Mouse (Mus musculus) embryonic facial prominence, embryonic 13.5 days (tissue): ENCODE data around the gene Rrp9. TPM values are rescaled to one million over a fixed set of nuclear protein-coding genes. Genes with fewer than 3 reads are reported as not detected.
A peak's percentile ranks its signal among the peaks of the same experiment; 100 is the strongest.

ENCODE experiments used
- ATAC-seq: fragments of 200-750 bp; cut with Nextera tagmentation; 2 replicates; pipeline ENCODE4 v1.8.0; 2017; ENCODE audit warnings: low read depth; ENCODE audit not compliant: insufficient number of reproducible peaks, insufficient read depth, low FRiP score, low TSS enrichment
- H3K27ac ChIP-seq: fragments of 300-500 bp; sonication (generic); 2 replicates; pipeline ENCODE4 v1.5.1; 2015; ENCODE audit warnings: moderate library complexity, mild to moderate bottlenecking, inconsistent platforms
- H3K27me3 ChIP-seq: fragments of 300-500 bp; sonication (generic); 2 replicates; pipeline ENCODE4 v1.6.1; 2015; ENCODE audit warnings: mild to moderate bottlenecking, inconsistent platforms
- H3K36me3 ChIP-seq: fragments of 300-500 bp; sonication (generic); 2 replicates; pipeline ENCODE4 v1.6.1; 2015; ENCODE audit warnings: mild to moderate bottlenecking, inconsistent platforms
- H3K4me1 ChIP-seq: fragments of 300-500 bp; sonication (generic); 2 replicates; pipeline ENCODE4 v1.6.1; 2015; ENCODE audit warnings: inconsistent platforms
- H3K4me2 ChIP-seq: fragments of 300-500 bp; sonication (generic); 2 replicates; pipeline ENCODE4 v1.6.1; 2015; ENCODE audit warnings: moderate library complexity, mild to moderate bottlenecking, inconsistent platforms
- H3K4me3 ChIP-seq: fragments of 300-500 bp; sonication (generic); 2 replicates; pipeline ENCODE4 v1.5.1; 2015; ENCODE audit warnings: mild to moderate bottlenecking, inconsistent platforms
- H3K9ac ChIP-seq: fragments of 300-500 bp; sonication (generic); 2 replicates; pipeline ENCODE4 v1.6.1; 2015; ENCODE audit warnings: mild to moderate bottlenecking, inconsistent platforms
- H3K9me3 ChIP-seq: fragments of 300-500 bp; sonication (generic); 2 replicates; pipeline ENCODE4 v1.6.1; 2016; ENCODE audit warnings: inconsistent platforms
- WGBS: fragments of 180-500 bp; shearing (Covaris S2); methylation state at CpG from one replicate; pipeline ENCODE4 v1.1.7; 2015; ENCODE audit warnings: mixed read lengths; 5-methylcytosine and 5-hydroxymethylcytosine counted together
- polyA plus RNA-seq: library from polyadenylated mRNA; unstranded; fragments of >200 nt; fragmentation: Nextera tagmentation; extraction: Ambion mirVana; gene quantifications from 2 replicates; pipeline ENCODE4 v1.2.1, GENCODE M21; 2015

Rrp9 gene
- 43.9 and 49.8 TPM in 2 replicates for polyA plus RNA-seq

DNA sequence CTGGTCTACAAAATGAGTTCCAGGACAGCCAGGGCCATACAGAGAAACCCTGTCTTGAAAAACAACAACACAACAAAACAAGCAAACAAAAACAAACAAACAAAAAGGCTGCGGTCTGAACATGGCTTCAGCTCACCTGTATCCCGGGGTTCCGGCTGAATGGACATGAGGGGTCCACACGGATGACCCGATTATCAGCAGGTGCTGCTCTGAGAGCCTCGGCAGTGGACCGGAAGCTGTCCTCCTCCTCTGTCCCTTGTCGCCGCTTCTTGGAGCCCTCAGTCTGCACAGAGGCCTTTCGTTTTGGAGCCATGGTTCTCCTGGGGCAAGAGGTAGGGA is at the start of gene Rrp9:
TSS of gene Rrp9 (plus strand) at position 301 of the 339 bp plus-strand sequence.
- no peak for ATAC-seq
- H3K36me3 ChIP-seq, result peaks cover 12% of the 10 kb centered on the region
- no peaks in the 10 kb centered on the region for H3K27me3 ChIP-seq
- 86% methylated on average over 10 of the region's 10 CpGs for WGBS
- H3K4me3 ChIP-seq, result peak within 1 kb of the TSS; percentile 77
- H3K4me2 ChIP-seq, result peak within 1 kb of the TSS; percentile 95
- H3K27ac ChIP-seq, result peak within 1 kb of the TSS; percentile 85
- peaks cover 58% of the 10 kb centered on the region for H3K4me1 ChIP-seq
- H3K9ac ChIP-seq, result peak within 1 kb of the TSS; percentile 61
- no peaks in the 10 kb centered on the region for H3K9me3 ChIP-seq

DNA sequence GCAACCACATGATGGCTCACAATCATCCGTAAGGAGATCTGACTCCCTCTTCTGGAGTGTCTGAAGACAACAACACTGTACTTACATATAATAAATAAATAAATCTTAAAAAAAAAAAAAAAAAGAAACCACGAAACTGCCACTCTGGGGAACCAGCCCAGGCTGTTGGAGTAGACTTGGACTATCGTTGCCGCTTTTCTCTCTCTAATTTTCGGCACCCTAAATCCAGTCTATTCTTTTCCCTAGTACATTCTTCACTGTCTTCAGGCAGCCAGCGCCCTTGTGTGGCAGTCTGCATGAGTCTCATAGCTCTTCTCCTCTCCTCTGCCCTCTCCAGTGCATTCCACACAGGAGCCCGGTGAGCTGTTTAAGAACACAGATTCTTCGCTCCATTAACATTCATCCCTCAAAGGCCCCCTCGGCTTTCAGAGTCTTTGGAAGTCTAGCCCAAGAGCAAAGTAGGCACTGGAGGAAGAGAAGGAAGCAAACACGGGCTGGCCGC is 47.0 kb upstream of the Rrp9 start:
- Histone ChIP-seq H3K4me1 (peaks cover 13% of the 10 kb centered on the region), H3K27me3 (no peaks in the 10 kb centered on the region), H3K36me3 (peaks cover 31% of the 10 kb centered on the region), H3K9ac (peak overlapping the region; percentile 75), H3K4me2 (peak overlapping the region; percentile 78), H3K9me3 (no peaks in the 10 kb centered on the region), H3K27ac (peak overlapping the region; percentile 98), H3K4me3 (peak overlapping the region; percentile 64)
- ATAC-seq, result peak; percentile 45
- 17% methylated on average over 11 of the region's 11 CpGs for WGBS

DNA sequence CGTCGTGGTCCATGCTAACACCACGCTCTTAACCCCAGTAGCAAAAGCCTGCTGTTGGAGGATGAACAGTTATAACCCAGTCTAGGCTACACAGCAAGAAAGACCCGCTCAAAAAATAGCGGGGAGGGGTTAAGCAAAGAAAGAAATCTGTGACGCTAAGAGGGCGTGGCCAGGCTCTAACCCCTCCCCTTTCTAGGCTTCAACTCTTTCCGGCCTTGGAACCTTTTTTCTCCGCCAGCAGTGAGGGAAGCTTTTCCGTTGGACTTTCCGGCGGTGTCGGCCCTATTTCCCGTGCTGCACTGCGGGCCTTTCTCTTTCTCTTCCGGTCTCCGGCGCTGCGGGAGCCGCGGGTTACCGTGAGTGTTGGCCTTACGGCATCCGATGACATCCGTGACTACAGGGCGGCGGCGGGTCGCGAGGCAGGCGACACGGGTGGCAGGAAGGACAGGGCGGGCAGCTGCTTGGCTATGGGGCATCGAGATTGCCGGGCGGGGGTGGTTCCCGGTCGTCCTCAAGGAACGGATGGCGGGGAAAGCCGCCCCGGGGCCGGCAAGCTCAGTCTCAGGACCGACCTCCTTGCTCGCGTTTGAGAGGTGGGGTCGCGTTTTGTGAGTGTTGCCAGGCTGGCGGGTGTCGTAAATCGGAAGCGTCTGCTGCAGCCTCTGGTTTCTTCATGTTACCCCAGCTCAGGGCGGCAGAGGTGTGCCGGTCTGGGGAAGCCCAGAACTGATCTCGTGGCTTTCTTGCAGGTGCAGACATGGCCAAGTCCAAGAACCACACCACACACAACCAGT is 46.3 kb upstream of the Rrp9 start, which contains the start of gene Rpl29:
TSS of gene Rpl29 (plus strand) at position 234 of the 794 bp plus-strand sequence.
- WGBS, result under 1% methylated on average over 55 of the region's 55 CpGs
- Histone ChIP-seq H3K4me3 (peak within 1 kb of the TSS; percentile 64), H3K4me2 (peak within 1 kb of the TSS; percentile 78), H3K9me3 (no peaks in the 10 kb centered on the region), H3K27ac (peak within 1 kb of the TSS; percentile 98), H3K9ac (peak within 1 kb of the TSS; percentile 98), H3K27me3 (no peaks in the 10 kb centered on the region), H3K36me3 (peaks cover 37% of the 10 kb centered on the region), H3K4me1 (peaks cover 13% of the 10 kb centered on the region)
- peak; percentile 87 for ATAC-seq

DNA sequence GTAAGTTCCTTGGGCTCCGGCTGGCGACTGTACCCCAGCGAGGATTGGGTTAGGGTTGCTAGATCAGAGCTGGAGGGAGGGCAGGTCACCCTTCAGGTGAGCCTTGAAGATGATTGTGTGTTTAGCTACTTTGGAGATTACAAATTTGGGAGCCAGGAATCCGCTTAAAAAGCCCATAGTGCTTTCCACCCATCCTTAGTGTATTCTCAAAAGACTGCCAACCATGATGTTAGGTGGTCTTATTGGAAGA is 45.8 kb upstream of the Rrp9 start:
- peak overlapping the region; percentile 64 for H3K4me3 ChIP-seq
- peak overlapping the region; percentile 78 for H3K4me2 ChIP-seq
- H3K27me3 ChIP-seq, result no peaks in the 10 kb centered on the region
- H3K9ac ChIP-seq, result peak overlapping the region; percentile 98
- H3K9me3 ChIP-seq, result no peaks in the 10 kb centered on the region
- peak overlapping the region; percentile 98 for H3K27ac ChIP-seq
- H3K36me3 ChIP-seq, result peaks cover 41% of the 10 kb centered on the region
- 2% methylated on average over 4 of the region's 4 CpGs for WGBS
- H3K4me1 ChIP-seq, result peaks cover 13% of the 10 kb centered on the region
- ATAC-seq, result no peak

DNA sequence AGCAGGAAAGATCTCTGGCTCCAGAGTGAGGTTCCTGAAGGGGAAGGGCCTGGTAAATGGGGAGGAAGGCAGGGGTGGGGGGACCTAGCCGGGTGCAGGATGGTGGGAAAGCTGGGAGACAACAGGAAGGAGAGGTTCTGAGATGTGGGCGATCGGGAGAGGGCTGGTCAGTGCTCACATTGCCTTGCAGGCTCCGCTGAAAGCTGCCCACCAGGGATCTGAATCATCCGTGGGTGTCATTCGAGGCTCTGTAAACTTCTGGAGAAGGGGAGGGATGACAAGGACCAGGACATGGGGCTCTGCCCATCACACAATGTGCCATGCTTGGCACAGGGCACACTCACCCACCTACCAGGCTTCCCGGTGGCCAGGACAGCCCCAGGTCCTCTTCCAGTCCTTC is 42.4 kb upstream of the Rrp9 start:
- 73% methylated on average over 7 of the region's 7 CpGs for WGBS
- no peak for ATAC-seq
- H3K9me3 ChIP-seq, result no peaks in the 10 kb centered on the region

DNA sequence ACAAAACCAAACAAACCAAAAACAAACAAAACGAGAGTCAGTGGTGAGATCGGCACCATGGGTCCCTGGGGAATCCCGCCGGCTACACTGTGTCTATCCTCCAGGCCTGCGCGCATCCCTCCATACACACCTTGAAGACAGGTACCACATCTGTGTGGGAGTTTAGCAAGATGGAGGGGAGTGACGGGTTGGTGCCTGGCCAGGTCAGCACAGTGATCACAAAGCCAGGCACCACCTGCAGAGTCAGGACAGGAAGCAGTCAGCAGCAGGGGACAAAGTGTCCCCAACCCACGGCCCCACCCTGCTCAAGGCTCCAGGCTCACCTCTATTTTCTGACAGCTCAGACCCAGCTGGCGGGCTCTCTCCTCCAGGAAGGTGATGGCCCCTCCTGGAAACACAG is 39.2 kb upstream of the Rrp9 start:
- Histone ChIP-seq H3K4me2 (peak overlapping the region; percentile 84; the same call in 1 of the 2 replicates), H3K27ac (no peak overlapping the region), H3K9ac (peak overlapping the region; percentile 70; the same call in 1 of the 2 replicates), H3K36me3 (peaks cover 40% of the 10 kb centered on the region), H3K4me3 (no peak overlapping the region), H3K9me3 (no peaks in the 10 kb centered on the region), H3K4me1 (peaks cover 20% of the 10 kb centered on the region), H3K27me3 (no peaks in the 10 kb centered on the region)
- ATAC-seq, result no peak
- WGBS, result 82% methylated on average over 9 of the region's 9 CpGs

More for the DNA sequence above, 42.4 kb upstream of the Rrp9 start:
- Histone ChIP-seq H3K4me1 (peaks cover 23% of the 10 kb centered on the region), H3K4me2 (no peak overlapping the region), H3K27me3 (no peaks in the 10 kb centered on the region), H3K9ac (no peak overlapping the region), H3K4me3 (no peak overlapping the region), H3K36me3 (peaks cover 46% of the 10 kb centered on the region), H3K27ac (peak overlapping the region; percentile 62)

DNA sequence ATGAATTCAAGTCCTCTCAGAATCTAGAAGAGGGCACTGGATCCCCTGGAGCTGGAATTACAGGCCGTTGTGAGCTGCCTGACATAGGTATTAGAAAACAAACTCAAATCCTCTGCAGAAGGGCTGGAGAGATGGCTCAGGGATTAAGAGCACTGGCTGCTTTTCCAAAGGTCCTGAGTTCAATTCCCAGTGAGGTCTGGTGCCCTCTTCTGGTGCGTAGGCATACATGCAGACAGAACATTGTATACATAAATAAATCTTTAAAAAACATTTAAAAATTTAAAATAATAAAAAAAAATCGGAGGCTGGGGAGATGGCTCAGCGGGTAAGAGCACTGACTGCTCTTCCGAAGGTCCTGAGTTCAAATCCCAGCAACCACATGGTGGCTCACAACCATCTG is 33.1 kb upstream of the Rrp9 start:
- no peak overlapping the region for H3K9ac ChIP-seq
- no peak overlapping the region for H3K4me2 ChIP-seq
- H3K27ac ChIP-seq, result no peak overlapping the region
- 77% methylated on average over 5 of the region's 5 CpGs for WGBS
- H3K4me1 ChIP-seq, result peaks cover 29% of the 10 kb centered on the region
- no peak overlapping the region for H3K4me3 ChIP-seq
- no peaks in the 10 kb centered on the region for H3K9me3 ChIP-seq
- peaks cover 4% of the 10 kb centered on the region for H3K36me3 ChIP-seq
- H3K27me3 ChIP-seq, result no peaks in the 10 kb centered on the region
- ATAC-seq, result no peak

DNA sequence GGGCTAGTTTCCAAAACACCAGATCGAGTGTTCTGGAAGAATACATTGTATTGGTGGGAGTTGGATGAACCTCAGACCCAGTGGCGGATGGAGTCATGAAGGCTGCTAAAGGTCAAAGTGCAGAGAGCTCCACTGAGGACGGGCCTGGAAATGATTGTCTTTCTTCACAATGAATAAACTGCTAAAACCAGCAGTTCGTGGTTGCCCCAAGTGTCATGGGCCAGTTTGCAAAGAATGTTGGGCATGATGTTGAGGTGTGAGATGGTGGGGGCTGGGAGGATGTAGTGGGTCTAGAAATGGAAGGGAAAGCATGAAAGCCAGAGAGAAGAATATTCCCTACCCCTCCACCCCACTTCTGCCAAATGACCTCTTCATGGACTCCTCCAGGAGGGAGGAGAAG is 30.9 kb upstream of the Rrp9 start:
- ATAC-seq, result no peak
- Histone ChIP-seq H3K27ac (no peak overlapping the region), H3K4me2 (no peak overlapping the region), H3K4me3 (no peak overlapping the region), H3K36me3 (peaks cover 4% of the 10 kb centered on the region), H3K9me3 (no peaks in the 10 kb centered on the region), H3K4me1 (peaks cover 40% of the 10 kb centered on the region), H3K27me3 (no peaks in the 10 kb centered on the region), H3K9ac (no peak overlapping the region)
- WGBS, result 70% methylated on average over 4 of the region's 4 CpGs

DNA sequence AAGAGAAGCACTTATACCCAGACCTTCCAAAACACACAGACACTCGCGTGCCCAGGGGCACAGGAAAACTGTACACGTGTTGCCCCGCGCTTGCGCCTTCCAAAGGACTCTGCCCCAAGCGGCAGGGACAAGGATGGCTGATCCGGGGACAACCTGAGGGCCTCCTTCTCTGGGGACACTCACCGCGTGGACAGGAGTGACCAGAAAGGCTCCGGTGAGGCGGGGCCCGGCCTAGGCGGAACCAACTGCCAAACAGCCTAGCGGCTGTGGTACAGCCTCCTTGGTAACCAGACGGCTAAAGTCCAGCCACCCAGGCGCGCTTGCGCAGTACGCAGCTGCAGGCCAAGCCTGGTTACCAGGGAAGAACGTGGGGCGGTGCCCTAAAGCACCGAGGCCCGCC is 28.4 kb upstream of the Rrp9 start, which contains the start of the genes Abhd14b and Abhd14a:
TSS of gene Abhd14b (plus strand) at position 112 of the 400 bp plus-strand sequence.
TSS of gene Abhd14a (minus strand) at position 331 of the 400 bp plus-strand sequence.
- peaks cover 65% of the 10 kb centered on the region for H3K4me1 ChIP-seq
- H3K4me2 ChIP-seq, result peak within 1 kb of the TSS; percentile 89
- peak within 1 kb of the TSS; percentile 56 for H3K4me3 ChIP-seq
- H3K9me3 ChIP-seq, result no peaks in the 10 kb centered on the region
- H3K27me3 ChIP-seq, result no peaks in the 10 kb centered on the region
- under 1% methylated on average over 24 of the region's 24 CpGs for WGBS
- peak within 1 kb of the TSS; percentile 81 for H3K27ac ChIP-seq
- peak; percentile 77 for ATAC-seq
- H3K36me3 ChIP-seq, result 0 out of 2 replicates have a peak, but pooled peaks cover 5% of the 10 kb centered on the region
- H3K9ac ChIP-seq, result peak within 1 kb of the TSS; percentile 80

DNA sequence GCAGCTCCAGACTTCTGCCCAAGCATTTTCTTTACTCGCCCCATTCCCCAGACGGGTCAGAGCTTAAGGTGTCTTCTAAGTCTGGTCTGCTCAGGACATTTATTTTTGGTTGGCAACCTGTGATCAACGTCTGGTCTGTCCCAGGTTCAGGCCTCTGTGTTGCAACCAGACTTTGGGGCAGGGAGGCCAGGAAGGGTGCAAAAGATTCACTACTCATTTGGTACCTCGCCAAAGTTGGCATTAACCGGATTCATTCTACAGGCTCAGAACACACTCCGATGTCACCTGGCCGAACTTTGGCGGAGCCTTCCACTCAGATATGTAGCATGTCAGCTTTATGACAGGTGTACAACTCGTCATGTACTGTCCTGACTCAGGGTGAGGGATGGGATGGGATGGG is 27.8 kb upstream of the Rrp9 start:
- H3K27ac ChIP-seq, result peak overlapping the region; percentile 81
- peak overlapping the region; percentile 89 for H3K4me2 ChIP-seq
- peaks cover 71% of the 10 kb centered on the region for H3K4me1 ChIP-seq
- H3K9me3 ChIP-seq, result no peaks in the 10 kb centered on the region
- 0 out of 2 replicates have a peak, but pooled peaks cover 5% of the 10 kb centered on the region for H3K36me3 ChIP-seq
- H3K4me3 ChIP-seq, result peak overlapping the region; percentile 56
- peak overlapping the region; percentile 80; the same call in 1 of the 2 replicates for H3K9ac ChIP-seq
- no peaks in the 10 kb centered on the region for H3K27me3 ChIP-seq
- WGBS, result 35% methylated on average over 9 of the region's 9 CpGs
- no peak; the same call in 1 of the 2 replicates for ATAC-seq

DNA sequence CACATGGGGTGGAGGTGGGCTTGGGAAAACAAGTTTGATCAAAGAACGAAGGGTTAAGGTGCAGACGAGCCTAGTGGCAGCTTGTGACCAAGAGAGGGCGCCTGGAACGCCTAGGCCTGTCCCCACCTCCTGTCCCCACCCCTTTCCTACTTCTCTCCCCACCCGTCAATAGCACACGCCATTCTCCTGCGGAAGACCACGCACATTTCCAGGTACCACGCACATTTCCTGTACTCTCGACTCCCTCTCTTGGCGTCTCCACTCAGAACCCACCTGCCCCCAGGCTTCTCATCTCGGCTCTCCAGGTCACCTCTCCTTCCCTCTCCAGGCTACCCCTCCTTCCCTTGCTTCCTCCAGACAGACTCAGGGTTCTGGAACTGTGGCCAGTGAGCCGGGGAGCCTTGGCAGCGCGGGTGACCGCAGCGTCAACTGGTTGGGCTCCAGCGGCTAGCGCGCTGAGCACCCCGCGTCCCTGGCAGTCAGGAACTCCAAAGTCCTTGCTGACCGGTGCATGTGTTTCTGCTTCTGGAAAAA is 27.2 kb upstream of the Rrp9 start:
- ATAC-seq, result no peak; the same call in 1 of the 2 replicates
- Histone ChIP-seq H3K4me2 (peak overlapping the region; percentile 89), H3K9ac (peak overlapping the region; percentile 80), H3K4me3 (peak overlapping the region; percentile 56), H3K36me3 (0 out of 2 replicates have a peak, but pooled peaks cover 5% of the 10 kb centered on the region), H3K4me1 (peaks cover 75% of the 10 kb centered on the region), H3K27me3 (no peaks in the 10 kb centered on the region), H3K9me3 (no peaks in the 10 kb centered on the region), H3K27ac (peak overlapping the region; percentile 81)
- under 1% methylated on average over 23 of the region's 23 CpGs for WGBS
